Mouse (Mus musculus): ENCODE results near the gene Clpp.

GRCm38 (mm10) chr17:56996506-56996905, 6.4 kb downstream of the Clpp start:
- no peak for TF ChIP-seq EP300 (IDR thresholded peaks at IDR 0.05)
- TF ChIP-seq CTCF (IDR thresholded peaks at IDR 0.05) = no peak
